Mouse (Mus musculus): ENCODE measurements around the gene Olfr380.

Gene Olfr380

DNA sequence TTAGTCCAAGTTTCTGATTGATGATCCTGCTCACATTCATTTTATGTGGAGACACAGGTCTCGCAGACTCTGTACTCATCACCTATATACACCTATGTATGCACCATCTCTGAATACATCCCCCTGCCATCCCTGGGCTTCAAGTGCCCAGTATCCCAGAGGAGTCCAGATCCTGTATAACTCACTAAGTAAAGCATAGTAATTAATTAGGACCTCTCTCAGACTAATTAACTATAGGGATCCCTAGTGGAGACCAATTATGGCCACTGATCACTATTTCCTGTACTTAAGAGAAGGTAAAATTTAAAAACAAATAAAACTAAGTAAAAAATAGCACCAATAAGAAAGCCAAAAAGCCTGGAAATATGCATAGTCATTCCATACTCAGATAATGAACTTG, at the start of gene Olfr380:
TSS of gene Olfr380 (minus strand) at position 101 of the 400 bp plus-strand sequence.
- no peak for DNase-seq

GRCm38 (mm10) chr11:73491503-73491902, 34.2 kb upstream of the Olfr380 start, which contains the start of gene Olfr381:
Gene Olfr381, minus strand, starts transcription at chr11:73491603.
- no peak for DNase-seq

GRCm38 (mm10) chr11:73428377-73428776, 28.9 kb downstream of the Olfr380 start, which contains the start of gene Olfr378:
Gene Olfr378, minus strand, starts transcription at chr11:73428477.
- DNase-seq: no peak

Data from right cerebral cortex, postnatal 14 days (tissue).